Mouse (Mus musculus) cerebellum, adult 2 months (tissue): ENCODE data around the gene Gck.

Experiments used
- CTCF ChIP-seq: fragments of 200-500 bp; IDR thresholded peaks from 2 replicates; pipeline ENCODE4 v1.5.1; 2011; ENCODE audit warnings: low read depth, mild to moderate bottlenecking, control low read depth, low read length, moderate library complexity, borderline replicate concordance; ENCODE audit not compliant: insufficient read depth
- POLR2A ChIP-seq: fragments of 200-500 bp; IDR thresholded peaks from 2 replicates; pipeline ENCODE4 v1.6.1; 2011; ENCODE audit warnings: low read length, control low read depth, borderline replicate concordance; ENCODE audit not compliant: insufficient read depth

DNA sequence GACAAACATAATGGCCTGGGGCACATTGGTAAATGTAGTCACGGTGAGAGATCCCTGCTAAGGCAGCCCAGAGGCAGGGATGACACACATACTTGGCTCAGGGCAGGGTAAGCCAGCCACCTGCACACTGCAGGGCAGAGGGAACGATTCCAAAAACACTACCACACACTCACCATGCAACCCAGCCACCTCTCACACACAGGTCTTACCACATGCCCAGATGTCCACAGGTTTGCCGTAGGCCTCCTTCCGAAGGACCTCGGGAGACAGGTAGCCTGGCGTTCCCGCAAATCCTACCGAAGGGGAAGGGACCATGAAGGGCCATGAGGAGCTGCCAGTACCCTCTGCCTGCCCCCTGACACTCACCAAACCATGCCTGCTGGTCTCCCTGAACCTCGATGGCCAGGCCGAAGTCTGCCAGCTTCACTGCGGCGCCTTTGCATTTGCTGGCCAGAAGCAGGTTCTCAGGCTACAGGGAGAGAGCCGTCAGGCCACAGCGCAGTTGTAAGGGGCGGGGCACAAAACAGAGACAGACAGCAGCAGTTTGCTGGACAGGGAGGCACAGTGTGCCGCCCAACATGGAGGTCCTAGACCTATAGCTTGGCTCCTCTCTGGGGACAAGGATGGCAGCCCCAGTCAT is 40.2 kb upstream of the Gck start:
- TF ChIP-seq POLR2A, result no peak
- no peak for TF ChIP-seq CTCF
